Mouse (Mus musculus) stomach, postnatal 0 days (tissue): Measurements from ENCODE around the gene Olfr770. TPM values are rescaled to one million over a fixed set of nuclear protein-coding genes. Genes with fewer than 3 reads are reported as not detected.
"Not testable (repeated sequence)": the region's sequence is repeated elsewhere in the genome, so short reads cannot be mapped to it uniquely, and the experiment has no call there.

Experiments used
- ATAC-seq: fragments of 200-750 bp; cut with Nextera tagmentation; 2 replicates; pipeline ENCODE4 v1.8.0; 2017; ENCODE audit not compliant: low FRiP score, low TSS enrichment
- DNase-seq: peaks from one replicate; pipeline ENCODE4 v3.0.0-alpha.2; 2016; ENCODE audit warnings: low spot score
- H3K27ac ChIP-seq: fragments of 300-500 bp; sonication (generic); replicated peaks from 2 replicates; pipeline ENCODE4 v1.5.1; 2014; ENCODE audit warnings: mild to moderate bottlenecking, control low read depth
- H3K27me3 ChIP-seq: fragments of 300-500 bp; sonication (generic); 2 replicates; pipeline ENCODE4 v1.6.1; 2014; ENCODE audit warnings: low read length; ENCODE audit not compliant: control insufficient read depth, insufficient read depth
- H3K36me3 ChIP-seq: fragments of 300-500 bp; sonication (generic); 2 replicates; pipeline ENCODE4 v1.6.1; 2014; ENCODE audit warnings: low read length, mixed read lengths; ENCODE audit not compliant: control insufficient read depth, insufficient read depth
- H3K4me1 ChIP-seq: fragments of 300-500 bp; sonication (generic); replicated peaks from 2 replicates; pipeline ENCODE4 v1.6.1; 2014; ENCODE audit warnings: antibody characterized with exemption; ENCODE audit not compliant: control insufficient read depth, insufficient read depth
- H3K4me2 ChIP-seq: fragments of 300-500 bp; sonication (generic); replicated peaks from 2 replicates; pipeline ENCODE4 v1.6.1; 2014; ENCODE audit warnings: low read depth, mild to moderate bottlenecking, control low read depth, moderate library complexity
- H3K4me3 ChIP-seq: fragments of 300-500 bp; sonication (generic); 2 replicates; pipeline ENCODE4 v1.5.1; 2014; ENCODE audit warnings: low read depth, low read length, control low read depth
- H3K9ac ChIP-seq: fragments of 300-500 bp; sonication (generic); 2 replicates; pipeline ENCODE4 v1.6.1; 2014; ENCODE audit warnings: mild to moderate bottlenecking, low read length, control low read depth, mixed read lengths
- H3K9me3 ChIP-seq: fragments of 300-500 bp; sonication (generic); 2 replicates; pipeline ENCODE4 v1.6.1; 2016; ENCODE audit warnings: low read length; ENCODE audit not compliant: control insufficient read depth
- CTCF ChIP-seq: IDR thresholded peaks from 2 replicates; pipeline ENCODE4 v1.5.1; 2016; ENCODE audit warnings: antibody characterized with exemption, low read depth, mild to moderate bottlenecking, moderate library complexity
- EP300 ChIP-seq: optimal IDR thresholded peaks from 2 replicates; pipeline ENCODE3; 2016; ENCODE audit warnings: antibody characterized with exemption
- WGBS: fragments of 180-500 bp; shearing (Covaris S2); extraction: QIAGEN DNeasy Blood & Tissue Kit; methylation state at CpG from one replicate; pipeline ENCODE4 v1.1.7; 2014; 5-methylcytosine and 5-hydroxymethylcytosine counted together
- polyA plus RNA-seq: library from polyadenylated mRNA; unstranded; fragments of >200 nt; fragmentation: Nextera tagmentation; extraction: Ambion mirVana; gene quantifications from 2 replicates; pipeline ENCODE4 v1.2.1, GENCODE M21; 2015

Olfr770 gene
- not detected in 2 replicates for polyA plus RNA-seq

DNA sequence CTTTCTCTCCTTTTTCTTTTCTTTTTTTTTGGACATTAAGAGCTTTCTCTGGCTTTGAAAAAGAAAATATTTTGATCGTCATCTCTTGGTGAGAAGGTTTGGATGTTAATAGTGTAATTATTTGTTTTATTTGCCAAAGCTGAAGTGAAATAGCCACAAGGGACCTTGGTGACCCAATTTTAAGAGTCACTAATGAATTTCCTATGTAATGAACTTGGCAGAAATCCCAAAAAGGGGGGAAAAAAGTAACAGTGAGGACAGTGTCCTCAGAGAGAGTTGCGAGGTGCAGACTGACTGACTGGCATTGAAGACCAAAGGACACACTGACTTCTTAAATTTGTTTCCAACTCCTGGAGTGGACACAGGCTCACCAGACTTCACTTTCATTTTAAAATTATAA, at the start of gene Olfr770:
Gene Olfr770 (minus strand): TSS at position 101 of the 400 bp plus-strand sequence.
- DNase-seq = no peak
- H3K27me3 ChIP-seq = no peaks in the 10 kb centered on the region
- no peak within 1 kb of the TSS for H3K4me3 ChIP-seq
- 85% methylated on average over 2 of the region's 2 CpGs for WGBS
- H3K4me2 ChIP-seq = no peak within 1 kb of the TSS
- ATAC-seq = no peak
- H3K36me3 ChIP-seq = no peaks in the 10 kb centered on the region
- no peak within 1 kb of the TSS for H3K9ac ChIP-seq
- no peak within 1 kb of the TSS for H3K27ac ChIP-seq
- H3K9me3 ChIP-seq = no peaks in the 10 kb centered on the region
- no peaks in the 10 kb centered on the region for H3K4me1 ChIP-seq
- TF ChIP-seq EP300 (no peak), CTCF (no peak)

DNA sequence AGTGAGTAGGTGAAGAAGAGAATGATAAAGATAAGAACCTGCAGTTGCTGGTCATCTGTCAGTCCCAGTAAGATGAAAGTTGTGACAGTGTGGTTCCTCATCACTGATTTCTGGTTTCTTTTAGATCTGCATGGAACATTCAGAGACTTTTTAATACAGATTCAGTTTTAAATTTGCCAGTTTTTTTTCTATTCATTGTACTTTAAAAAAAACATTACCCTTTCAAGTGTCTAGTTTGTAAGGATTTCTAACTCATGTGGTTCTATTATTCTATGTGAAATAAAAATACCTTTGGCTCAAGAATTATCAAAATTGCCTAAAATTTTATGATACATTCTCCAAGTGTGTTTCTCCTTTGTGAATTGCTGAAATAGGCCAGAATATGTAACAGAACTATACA, 48.5 kb upstream of the Olfr770 start, which contains the start of gene Olfr773:
Gene Olfr773 (minus strand): TSS at position 101 of the 400 bp plus-strand sequence.
- DNase-seq, H3K9ac ChIP-seq, H3K36me3 ChIP-seq, H3K9me3 ChIP-seq, ATAC-seq, H3K4me1 ChIP-seq, H3K27ac ChIP-seq, H3K4me2 ChIP-seq, H3K4me3 ChIP-seq, H3K27me3 ChIP-seq: not testable (repeated sequence)

DNA sequence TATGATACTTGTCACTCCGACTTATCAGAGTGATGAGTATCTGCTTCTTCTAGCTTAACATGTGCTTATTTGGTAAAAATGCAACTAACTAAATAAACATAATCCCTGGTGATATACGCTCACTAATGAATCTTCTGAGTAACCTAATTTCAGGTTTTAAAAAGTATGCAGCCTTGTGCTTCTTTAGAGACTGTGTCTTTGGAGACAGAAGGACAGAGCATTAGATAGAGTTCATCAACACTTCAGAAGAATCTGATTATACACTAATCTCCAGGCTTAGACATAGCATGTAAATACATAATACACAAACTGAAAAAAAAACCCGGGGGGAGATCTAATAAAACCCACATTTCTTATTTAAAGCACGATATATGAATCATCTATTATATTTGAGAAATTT, 39.0 kb upstream of the Olfr770 start, which contains the start of gene Olfr772:
Gene Olfr772 (minus strand): TSS at position 101 of the 400 bp plus-strand sequence.
- not testable (repeated sequence) for ATAC-seq, H3K27ac ChIP-seq, H3K4me2 ChIP-seq, H3K27me3 ChIP-seq, H3K4me1 ChIP-seq, H3K4me3 ChIP-seq, H3K9me3 ChIP-seq, H3K36me3 ChIP-seq, H3K9ac ChIP-seq, DNase-seq
- WGBS = 82% methylated on average over 3 of the region's 4 CpGs

DNA sequence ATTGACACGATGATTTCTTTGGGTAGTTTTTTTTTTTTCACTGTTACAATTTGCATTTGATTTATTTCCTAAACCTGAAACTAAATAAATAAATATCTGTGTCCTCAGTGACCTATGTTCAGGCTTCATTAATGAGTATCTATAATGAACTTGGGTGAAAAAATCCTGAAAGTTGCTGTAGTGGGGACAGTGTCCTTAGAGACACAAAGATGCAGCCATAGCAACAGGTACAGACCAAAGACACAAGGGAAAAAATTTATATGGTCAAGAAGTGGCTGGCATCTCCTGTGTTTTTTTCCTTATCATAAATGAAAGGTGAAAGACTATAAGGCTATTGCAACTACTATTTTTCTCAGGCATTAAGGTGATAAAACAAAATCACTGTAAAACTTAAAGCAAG, 25.9 kb upstream of the Olfr770 start, which contains the start of gene Olfr771:
Gene Olfr771 (minus strand): TSS at position 101 of the 400 bp plus-strand sequence.
- H3K27ac ChIP-seq = no peak within 1 kb of the TSS
- H3K4me3 ChIP-seq = no peak within 1 kb of the TSS
- H3K36me3 ChIP-seq = no peaks in the 10 kb centered on the region
- TF ChIP-seq EP300 (no peak), CTCF (no peak)
- H3K27me3 ChIP-seq = no peaks in the 10 kb centered on the region
- H3K9ac ChIP-seq = no peak within 1 kb of the TSS
- ATAC-seq = no peak
- no peak within 1 kb of the TSS for H3K4me2 ChIP-seq
- DNase-seq = no peak
- H3K9me3 ChIP-seq = no peaks in the 10 kb centered on the region
- 80% methylated on average over 1 of the region's 1 CpGs for WGBS
- H3K4me1 ChIP-seq = no peaks in the 10 kb centered on the region

DNA sequence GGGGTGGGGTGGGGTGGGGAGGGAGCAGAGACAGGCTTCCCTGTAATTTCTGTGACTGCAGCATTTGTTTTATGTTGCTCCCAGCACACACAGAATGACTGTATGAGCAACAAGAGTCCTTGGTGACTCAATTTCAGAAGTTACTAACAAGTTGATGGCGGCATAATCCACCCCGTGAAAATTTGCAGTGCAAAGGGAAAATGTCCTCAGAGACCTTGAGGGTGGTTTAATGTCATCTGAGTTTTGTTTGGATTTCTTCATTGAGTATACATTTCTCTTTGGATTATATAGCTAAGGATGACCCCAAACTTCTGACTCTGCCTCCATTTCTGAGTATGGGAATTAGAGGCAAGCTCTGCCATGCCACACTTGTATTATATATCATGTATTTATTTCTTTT, 21.0 kb downstream of the Olfr770 start, which contains the start of gene Olfr769:
Gene Olfr769 (minus strand): TSS at position 101 of the 400 bp plus-strand sequence.
- DNase-seq (no peak), ATAC-seq (no peak)
- Histone ChIP-seq H3K27me3 (no peaks in the 10 kb centered on the region), H3K4me1 (no peaks in the 10 kb centered on the region), H3K36me3 (no peaks in the 10 kb centered on the region), H3K9me3 (no peaks in the 10 kb centered on the region), H3K9ac (no peak within 1 kb of the TSS), H3K27ac (no peak within 1 kb of the TSS), H3K4me2 (no peak within 1 kb of the TSS), H3K4me3 (no peak within 1 kb of the TSS)
- TF ChIP-seq CTCF (no peak), EP300 (no peak)
- 57% methylated on average over 2 of the region's 2 CpGs for WGBS

GRCm38 (mm10) chr10:129115146-129115545, 23.7 kb downstream of the Olfr770 start:
- Histone ChIP-seq H3K27ac (no peak overlapping the region), H3K9ac (no peak overlapping the region), H3K36me3 (no peaks in the 10 kb centered on the region), H3K27me3 (no peaks in the 10 kb centered on the region), H3K4me3 (no peak overlapping the region), H3K4me1 (no peaks in the 10 kb centered on the region), H3K9me3 (no peaks in the 10 kb centered on the region), H3K4me2 (no peak overlapping the region)
- DNase-seq (no peak), ATAC-seq (no peak)
- 90% methylated on average over 3 of the region's 3 CpGs for WGBS
- no peak for TF ChIP-seq EP300
- TF ChIP-seq CTCF = no peak
